Mouse (Mus musculus): ENCODE measurements around the gene Uqcrc1. TPM values are rescaled to one million over a fixed set of nuclear protein-coding genes. Genes with fewer than 3 reads are reported as not detected.

Uqcrc1 gene
- polyA plus RNA-seq, 1 experiment, result 213 TPM

GRCm38 (mm10) chr9:108991428-108992084, 55.1 kb downstream of the Uqcrc1 start, which contains the start of gene Pfkfb4:
TSS of gene Pfkfb4 (plus strand) at chr9:108991778.
- Histone ChIP-seq H3K4me1 (ENCODE audit: control insufficient read depth, insufficient read depth, insufficient read length) (peaks cover 8% of the 10 kb centered on the region; the same call in 1 of the 2 replicates), H3K4me3 (ENCODE audit: extremely low read depth, insufficient read depth, insufficient read length) (peak within 1 kb of the TSS; percentile 72), H3K36me3 (ENCODE audit: control insufficient read depth, insufficient read depth, low read length) (no peaks in the 10 kb centered on the region), H3K27me3 (ENCODE audit: control insufficient read depth, insufficient read depth, low read length) (no peaks in the 10 kb centered on the region), H3K27ac (ENCODE audit: insufficient read depth, low read length) (peak within 1 kb of the TSS; percentile 94)
- 1% methylated on average over 31 of the region's 31 CpGs for WGBS
- TF ChIP-seq CTCF (IDR thresholded peaks at IDR 0.05; ENCODE audit: extremely low read depth, insufficient read depth, insufficient read length, insufficient replicate concordance) (no peak), POLR2A (IDR thresholded peaks at IDR 0.05; ENCODE audit: low read depth, low read length) (peak; percentile 94)
- DNase-seq (ENCODE audit: low read depth in 1 of 2, low spot score in 2 of 2), result peak; percentile 97 to 100

GRCm38 (mm10) chr9:108992085-108992469, 55.6 kb downstream of the Uqcrc1 start:
- H3K27me3 ChIP-seq (ENCODE audit: control insufficient read depth, insufficient read depth, low read length), result no peaks in the 10 kb centered on the region
- peaks cover 8% of the 10 kb centered on the region; the same call in 1 of the 2 replicates for H3K4me1 ChIP-seq (ENCODE audit: control insufficient read depth, insufficient read depth, insufficient read length)
- H3K27ac ChIP-seq (ENCODE audit: insufficient read depth, low read length), result peak overlapping the region; percentile 53
- H3K36me3 ChIP-seq (ENCODE audit: control insufficient read depth, insufficient read depth, low read length), result no peaks in the 10 kb centered on the region
- 25% methylated on average over 18 of the region's 18 CpGs for WGBS
- H3K4me3 ChIP-seq (ENCODE audit: extremely low read depth, insufficient read depth, insufficient read length), result peak overlapping the region; percentile 72
- TF ChIP-seq CTCF (IDR thresholded peaks at IDR 0.05; ENCODE audit: extremely low read depth, insufficient read depth, insufficient read length, insufficient replicate concordance), result no peak
- DNase-seq (ENCODE audit: low read depth in 1 of 2, low spot score in 2 of 2), result no peak

GRCm38 (mm10) chr9:108992620-108993361, 56.4 kb downstream of the Uqcrc1 start:
- no peak for DNase-seq (ENCODE audit: low read depth in 1 of 2, low spot score in 2 of 2)
- peaks cover 8% of the 10 kb centered on the region; the same call in 1 of the 2 replicates for H3K4me1 ChIP-seq (ENCODE audit: control insufficient read depth, insufficient read depth, insufficient read length)
- H3K27ac ChIP-seq (ENCODE audit: insufficient read depth, low read length), result no peak overlapping the region
- no peaks in the 10 kb centered on the region for H3K36me3 ChIP-seq (ENCODE audit: control insufficient read depth, insufficient read depth, low read length)
- no peaks in the 10 kb centered on the region for H3K27me3 ChIP-seq (ENCODE audit: control insufficient read depth, insufficient read depth, low read length)
- WGBS, result 83% methylated on average over 9 of the region's 9 CpGs
- TF ChIP-seq CTCF (IDR thresholded peaks at IDR 0.05; ENCODE audit: extremely low read depth, insufficient read depth, insufficient read length, insufficient replicate concordance) (no peak), POLR2A (IDR thresholded peaks at IDR 0.05; ENCODE audit: low read depth, low read length) (no peak)
- no peak overlapping the region for H3K4me3 ChIP-seq (ENCODE audit: extremely low read depth, insufficient read depth, insufficient read length)

GRCm38 (mm10) chr9:108996411-108996810, 60.0 kb downstream of the Uqcrc1 start:
- Histone ChIP-seq H3K27me3 (ENCODE audit: control insufficient read depth, insufficient read depth, low read length) (no peaks in the 10 kb centered on the region), H3K4me3 (ENCODE audit: extremely low read depth, insufficient read depth, insufficient read length) (no peak overlapping the region), H3K36me3 (ENCODE audit: control insufficient read depth, insufficient read depth, low read length) (no peaks in the 10 kb centered on the region), H3K27ac (ENCODE audit: insufficient read depth, low read length) (no peak overlapping the region), H3K4me1 (ENCODE audit: control insufficient read depth, insufficient read depth, insufficient read length) (peaks cover 11% of the 10 kb centered on the region; the same call in 1 of the 2 replicates)
- no peak for DNase-seq (ENCODE audit: low read depth in 1 of 2, low spot score in 2 of 2)
- TF ChIP-seq CTCF (IDR thresholded peaks at IDR 0.05; ENCODE audit: extremely low read depth, insufficient read depth, insufficient read length, insufficient replicate concordance) (no peak), POLR2A (IDR thresholded peaks at IDR 0.05; ENCODE audit: low read depth, low read length) (no peak)
- 86% methylated on average over 9 of the region's 9 CpGs for WGBS

- DNase-seq (ENCODE audit: low read depth in 1 of 2, low spot score in 2 of 2), result no peak
- Histone ChIP-seq H3K4me1 (ENCODE audit: control insufficient read depth, insufficient read depth, insufficient read length) (peaks cover 6% of the 10 kb centered on the region; the same call in 1 of the 2 replicates), H3K27ac (ENCODE audit: insufficient read depth, low read length) (peak overlapping the region; percentile 66), H3K36me3 (ENCODE audit: control insufficient read depth, insufficient read depth, low read length) (no peaks in the 10 kb centered on the region), H3K27me3 (ENCODE audit: control insufficient read depth, insufficient read depth, low read length) (no peaks in the 10 kb centered on the region), H3K4me3 (ENCODE audit: extremely low read depth, insufficient read depth, insufficient read length) (no peak overlapping the region; the same call in 1 of the 2 replicates)
- WGBS, result 63% methylated on average over 19 of the region's 19 CpGs
- no peak for TF ChIP-seq CTCF (IDR thresholded peaks at IDR 0.05; ENCODE audit: extremely low read depth, insufficient read depth, insufficient read length, insufficient replicate concordance)
- no peak for TF ChIP-seq POLR2A (IDR thresholded peaks at IDR 0.05; ENCODE audit: low read depth, low read length)
Measured at GRCm38 (mm10) chr9:108998287-108999166, 62.1 kb downstream of the Uqcrc1 start.

- Histone ChIP-seq H3K36me3 (ENCODE audit: control insufficient read depth, insufficient read depth, low read length) (no peaks in the 10 kb centered on the region), H3K4me3 (ENCODE audit: extremely low read depth, insufficient read depth, insufficient read length) (no peak overlapping the region), H3K4me1 (ENCODE audit: control insufficient read depth, insufficient read depth, insufficient read length) (peaks cover 6% of the 10 kb centered on the region; the same call in 1 of the 2 replicates), H3K27ac (ENCODE audit: insufficient read depth, low read length) (peak overlapping the region; percentile 74), H3K27me3 (ENCODE audit: control insufficient read depth, insufficient read depth, low read length) (no peaks in the 10 kb centered on the region)
- no peak for DNase-seq (ENCODE audit: low read depth in 1 of 2, low spot score in 2 of 2)
- TF ChIP-seq POLR2A (IDR thresholded peaks at IDR 0.05; ENCODE audit: low read depth, low read length) (no peak), CTCF (IDR thresholded peaks at IDR 0.05; ENCODE audit: extremely low read depth, insufficient read depth, insufficient read length, insufficient replicate concordance) (no peak)
- WGBS, result 7% methylated on average over 4 of the region's 4 CpGs
Measured at GRCm38 (mm10) chr9:108999167-108999526, 62.7 kb downstream of the Uqcrc1 start.

Other genes with a start within 250 kb of the Uqcrc1 start
- gene Prkar2a, start 247.3 kb upstream of the Uqcrc1 start, polyA plus RNA-seq (2012; rRNA removed), result 3.9 and 4.8 TPM in 2 replicates
- 35.9 and 43.2 TPM in 2 replicates for gene Ip6k2, start 152.8 kb upstream of the Uqcrc1 start, polyA plus RNA-seq (2012; rRNA removed)
- 26.4 and 35.1 TPM in 2 replicates for gene Nckipsd, start 128.3 kb upstream of the Uqcrc1 start, polyA plus RNA-seq (2012; rRNA removed)
- 0.83 and 1.2 TPM in 2 replicates for gene Celsr3, start 110.3 kb upstream of the Uqcrc1 start, polyA plus RNA-seq (2012; rRNA removed)
- 13.0 and 14.9 TPM in 2 replicates for gene Slc26a6, start 83.3 kb upstream of the Uqcrc1 start, polyA plus RNA-seq (2012; rRNA removed)
- gene Tmem89, start 22.0 kb upstream of the Uqcrc1 start, polyA plus RNA-seq (2012; rRNA removed), result 0.12 and 0.41 TPM in 2 replicates
- gene Col7a1, start 17.0 kb downstream of the Uqcrc1 start, polyA plus RNA-seq (2012; rRNA removed), result 14.0 and 14.4 TPM in 2 replicates
- 0.92 and 0.97 TPM in 2 replicates for gene Ucn2, start 49.4 kb downstream of the Uqcrc1 start, polyA plus RNA-seq (2012; rRNA removed)
- 22.6 and 25.4 TPM in 2 replicates for gene Pfkfb4, start 55.1 kb downstream of the Uqcrc1 start, polyA plus RNA-seq (2012; rRNA removed)
- gene Shisa5, start 101.9 kb downstream of the Uqcrc1 start, polyA plus RNA-seq (2012; rRNA removed), result 4,319 and 4,795 TPM in 2 replicates
- gene Trex1, start 123.1 kb downstream of the Uqcrc1 start, polyA plus RNA-seq (2012; rRNA removed), result 137 and 262 TPM in 2 replicates
- gene Atrip, start 137.5 kb downstream of the Uqcrc1 start, polyA plus RNA-seq (2012; rRNA removed), result 16.2 and 17.0 TPM in 2 replicates
- 5.1 and 5.2 TPM in 2 replicates for gene Ccdc51, start 145.9 kb downstream of the Uqcrc1 start, polyA plus RNA-seq (2012; rRNA removed)
- 10.2 and 16.4 TPM in 2 replicates for gene Tma7, start 146.0 kb downstream of the Uqcrc1 start, polyA plus RNA-seq (2012; rRNA removed)
- gene Plxnb1, start 158.8 kb downstream of the Uqcrc1 start, polyA plus RNA-seq (2012; rRNA removed), result 10.4 TPM in 2 replicates
- gene Fbxw21, start 225.4 kb downstream of the Uqcrc1 start, polyA plus RNA-seq (2012; rRNA removed), result not detected in 2 replicates

All from spleen, adult 2 months (tissue).